Mouse (Mus musculus) kidney, postnatal 14 days (tissue): ENCODE measurements around the gene Cradd.

ENCODE experiments used
- DNase-seq: peaks from one replicate; pipeline ENCODE4 v3.0.0; 2022; ENCODE audit warnings: mixed read lengths

Gene Cradd

GRCm38 (mm10) chr10:95266983-95267382 lies 57.0 kb downstream of the Cradd start:
- no peak for DNase-seq

- no peak for DNase-seq
Observed at GRCm38 (mm10) chr10:95266041-95266762, 57.7 kb downstream of the Cradd start.

DNA sequence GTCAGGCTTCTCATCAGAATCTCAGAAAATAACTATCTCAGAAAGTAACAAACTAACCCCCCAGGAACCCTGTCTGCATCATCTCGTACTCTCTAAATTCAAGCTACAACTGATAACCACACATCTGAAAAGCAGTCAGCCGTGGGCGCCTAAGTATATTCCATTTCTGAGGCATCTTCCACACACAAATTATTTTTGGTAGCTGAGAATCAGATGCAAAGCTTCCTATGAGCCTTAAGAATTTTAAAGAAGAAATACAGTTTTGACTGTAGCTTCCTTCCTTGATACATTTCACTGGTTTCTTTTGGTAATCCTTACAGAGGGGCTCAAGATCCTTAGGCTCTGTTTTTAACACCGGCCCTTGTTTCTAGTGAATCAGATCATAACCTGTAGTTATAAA lies 58.4 kb downstream of the Cradd start:
- DNase-seq, result no peak

DNA sequence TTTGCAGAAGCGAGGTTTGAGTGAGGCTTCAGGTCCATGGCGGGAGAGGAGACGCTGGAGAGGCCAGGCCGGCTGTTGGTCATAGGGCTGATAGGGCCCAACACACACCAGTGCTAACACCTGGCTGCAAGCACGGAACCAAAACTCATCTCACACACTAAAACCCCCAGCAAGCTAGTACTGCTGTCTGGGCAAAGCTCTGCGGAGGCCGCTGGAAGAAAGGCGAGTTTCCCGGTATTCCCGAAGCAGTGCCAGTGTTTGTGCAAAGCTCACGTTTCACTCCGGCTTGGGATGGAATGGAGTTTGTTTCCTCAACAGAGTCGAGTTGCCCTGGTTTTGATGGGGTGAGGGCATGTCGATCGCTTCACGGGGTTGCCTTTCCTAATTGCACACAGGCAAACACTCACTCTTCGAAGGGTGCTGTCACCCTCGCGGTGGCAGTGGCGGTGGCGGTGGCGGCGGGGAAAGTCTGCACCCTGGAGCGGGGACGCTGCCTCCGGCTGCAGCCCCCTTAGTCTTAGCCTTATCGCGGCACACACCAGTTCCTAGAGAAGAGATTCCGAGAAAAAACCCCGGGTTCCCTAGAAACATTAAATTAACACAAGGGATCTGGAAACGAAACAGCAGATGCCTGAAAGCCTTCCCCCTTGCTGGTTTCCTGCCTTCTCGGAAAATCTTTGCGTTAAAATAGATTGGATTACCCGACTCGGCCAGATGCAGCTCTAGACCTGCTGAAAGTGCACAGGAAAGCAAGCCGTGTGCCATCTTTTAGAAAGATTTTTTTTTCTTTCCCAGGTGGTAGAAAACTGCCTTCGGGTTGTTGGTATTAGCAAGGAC lies 59.2 kb downstream of the Cradd start:
- peak; percentile 37 for DNase-seq

GRCm38 (mm10) chr10:95262388-95262787 lies 61.5 kb downstream of the Cradd start:
- DNase-seq, result peak; percentile 38

DNA sequence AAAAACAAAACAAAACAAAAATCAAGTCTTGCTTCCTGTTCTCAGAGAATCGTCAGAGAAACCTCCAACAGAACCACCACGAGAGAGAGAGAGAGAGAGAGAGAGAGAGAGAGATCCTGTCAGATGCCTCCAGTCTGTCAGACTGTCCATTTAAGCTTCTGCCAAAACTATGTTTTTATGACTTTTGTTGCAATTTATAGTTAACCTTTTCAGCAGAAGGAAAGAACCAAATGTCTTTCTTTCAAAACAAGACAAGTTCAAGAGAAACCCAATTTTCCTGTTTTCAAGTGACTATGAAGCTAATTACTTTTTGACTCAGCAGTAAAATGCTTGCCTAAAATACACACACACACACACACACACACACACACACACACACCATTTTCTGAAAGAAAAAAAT lies 62.7 kb downstream of the Cradd start:
- no peak for DNase-seq

- peak; percentile 69 for DNase-seq
Observed at GRCm38 (mm10) chr10:95260420-95260819, 63.5 kb downstream of the Cradd start.

GRCm38 (mm10) chr10:95258471-95259155 lies 65.3 kb downstream of the Cradd start:
- no peak for DNase-seq

DNA sequence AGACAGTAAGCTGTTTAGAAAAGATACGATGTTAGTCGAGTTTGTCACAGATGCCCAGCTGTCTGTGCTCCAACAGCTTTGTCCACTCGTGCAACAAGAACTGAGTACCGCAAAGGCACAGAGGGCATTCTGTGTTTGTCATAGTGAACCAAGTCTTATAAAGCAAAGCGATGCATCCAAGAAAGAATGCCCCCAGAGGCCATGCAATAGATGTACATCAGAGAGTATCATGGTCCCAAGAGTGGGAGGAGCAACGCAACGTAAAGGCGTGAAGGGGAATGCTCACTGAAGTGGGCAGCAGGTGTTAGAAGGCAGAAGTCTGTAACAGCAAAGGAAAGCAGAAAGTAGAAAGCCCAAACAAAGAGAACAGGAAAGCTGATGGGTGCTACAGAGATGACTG lies 66.0 kb downstream of the Cradd start:
- no peak for DNase-seq

- no peak for DNase-seq
Observed at GRCm38 (mm10) chr10:95256095-95256494, 67.8 kb downstream of the Cradd start.

DNA sequence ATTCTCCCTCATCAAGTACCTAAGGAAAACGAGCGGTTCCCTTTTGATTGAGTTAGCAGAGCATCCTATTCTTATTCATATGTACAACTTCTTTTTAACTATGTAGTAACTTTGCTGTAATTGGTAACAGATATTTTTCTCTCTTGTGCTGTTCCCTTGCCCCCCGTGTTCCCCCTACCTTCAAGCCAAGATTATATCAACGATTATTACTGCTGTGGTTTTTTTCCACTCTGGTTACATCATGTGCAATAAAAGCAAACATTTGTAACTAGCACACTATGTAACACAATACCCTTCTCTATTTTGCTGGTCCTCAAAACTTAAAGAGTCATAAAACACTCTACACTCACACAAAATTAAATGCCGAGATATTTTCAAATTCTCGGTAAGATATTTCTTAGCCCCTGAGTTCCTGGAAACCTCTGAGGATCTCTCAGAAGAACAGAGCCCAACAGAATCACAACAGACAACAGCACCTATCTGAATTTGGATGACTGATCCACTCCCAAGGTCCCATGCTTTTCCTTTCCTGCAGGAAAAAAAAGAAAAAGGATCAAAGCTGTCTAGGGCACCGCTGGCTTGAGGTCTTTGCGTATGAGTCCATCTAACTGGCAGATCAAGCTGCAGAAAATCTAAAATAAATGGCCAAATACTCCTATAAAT lies 68.8 kb downstream of the Cradd start:
- no peak for DNase-seq

DNA sequence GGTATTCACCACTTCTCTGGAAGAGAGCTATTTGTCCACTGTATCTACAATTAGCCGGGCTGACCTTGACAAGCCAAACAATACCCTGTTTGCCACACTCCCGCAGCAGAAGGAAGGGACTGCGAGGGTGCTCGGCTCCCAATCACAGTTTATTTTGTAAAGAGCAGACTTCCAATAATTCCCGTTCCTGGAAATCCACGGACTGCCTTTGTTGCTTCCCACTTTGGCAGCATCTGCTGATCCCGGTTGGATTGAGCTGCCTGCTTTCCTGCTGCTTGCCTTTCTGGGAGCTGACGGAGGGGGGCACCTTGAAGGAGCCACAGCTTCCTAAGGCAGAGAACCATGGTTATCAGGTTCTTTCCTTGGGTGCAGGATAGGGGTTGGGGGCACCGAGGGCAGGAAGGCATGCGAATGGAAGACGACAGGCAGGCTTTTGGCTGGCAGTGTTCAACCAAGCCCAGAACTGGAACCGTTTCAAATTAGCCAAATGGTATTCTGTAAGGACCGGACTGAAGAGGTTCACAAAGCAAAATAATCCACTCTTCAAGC lies 69.4 kb downstream of the Cradd start:
- peak; percentile 41 for DNase-seq

DNA sequence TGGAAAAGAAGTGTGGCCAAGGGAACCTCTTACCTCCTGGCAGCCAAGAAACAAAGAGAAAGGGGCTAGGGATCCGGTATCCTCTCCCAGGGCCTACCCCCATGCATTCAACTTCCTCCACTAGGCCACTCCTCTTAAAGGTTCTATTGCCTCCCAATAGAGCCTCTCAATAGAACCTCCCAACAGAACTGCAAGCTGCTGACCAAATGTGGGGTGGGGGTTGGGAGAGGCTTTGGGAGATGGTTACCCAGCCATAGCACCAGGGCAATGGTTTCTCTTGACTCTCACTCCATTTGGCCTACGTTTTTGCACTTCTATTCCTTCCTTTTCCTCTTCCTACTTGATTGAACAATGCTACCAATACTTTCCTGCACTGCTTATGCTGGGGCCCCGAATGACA lies 69.9 kb downstream of the Cradd start:
- no peak for DNase-seq

- no peak for DNase-seq
Observed at GRCm38 (mm10) chr10:95251674-95252073, 72.3 kb downstream of the Cradd start.

GRCm38 (mm10) chr10:95248362-95248761 lies 75.6 kb downstream of the Cradd start:
- DNase-seq, result no peak

DNA sequence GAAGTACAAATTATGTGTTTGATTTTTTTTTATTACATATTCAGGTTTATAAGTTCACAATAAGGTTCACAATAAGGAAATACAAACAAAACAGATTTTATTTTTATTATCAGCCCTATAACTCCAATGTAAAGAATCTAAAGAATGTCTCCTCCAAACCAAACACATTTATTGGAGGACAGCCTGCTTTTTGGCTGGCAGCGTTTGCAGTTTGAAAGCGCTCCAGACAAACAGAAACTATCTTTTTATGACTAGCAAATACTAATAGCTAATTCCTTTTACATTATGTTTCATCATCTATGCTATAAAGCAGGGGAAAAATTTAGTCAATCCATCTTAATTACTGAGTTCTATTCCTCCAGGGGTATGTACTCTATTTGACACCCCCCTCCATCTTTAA lies 77.2 kb downstream of the Cradd start:
- DNase-seq, result no peak

GRCm38 (mm10) chr10:95245680-95245982 lies 78.3 kb downstream of the Cradd start:
- no peak for DNase-seq

DNA sequence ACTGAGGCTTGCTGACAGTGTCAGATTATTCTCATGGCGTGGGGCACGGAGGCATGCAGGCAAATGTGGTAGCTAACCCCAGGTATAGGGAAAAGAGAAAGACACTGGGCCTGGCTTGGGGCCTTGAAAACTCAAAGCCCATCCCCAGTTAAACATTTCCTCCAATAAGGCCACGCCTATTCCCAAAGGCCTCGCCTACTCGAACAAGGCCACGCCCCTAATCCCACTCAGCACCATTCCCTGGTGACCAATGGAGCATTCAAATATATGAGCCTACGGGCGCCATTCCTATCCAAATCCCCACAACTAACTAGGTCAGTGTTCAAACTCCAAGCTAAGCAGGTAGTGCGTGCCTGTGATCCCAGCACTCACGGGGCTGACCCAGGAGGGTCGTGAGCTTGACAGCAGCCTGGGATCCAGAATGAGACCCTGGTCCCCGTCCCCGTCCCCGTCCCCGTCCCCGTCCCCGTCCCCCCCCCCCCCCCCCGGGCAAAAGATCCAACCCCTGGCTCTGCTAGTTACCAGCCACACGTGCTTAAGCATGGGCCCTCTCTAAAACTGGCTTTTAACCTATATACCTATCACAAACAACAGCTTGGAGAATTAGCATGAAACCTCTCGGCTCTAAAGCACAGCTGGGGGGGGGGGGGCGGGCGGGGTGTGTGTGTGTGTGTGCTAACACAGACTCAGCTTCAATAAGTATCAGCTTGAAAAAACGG lies 78.8 kb downstream of the Cradd start:
- no peak for DNase-seq

DNA sequence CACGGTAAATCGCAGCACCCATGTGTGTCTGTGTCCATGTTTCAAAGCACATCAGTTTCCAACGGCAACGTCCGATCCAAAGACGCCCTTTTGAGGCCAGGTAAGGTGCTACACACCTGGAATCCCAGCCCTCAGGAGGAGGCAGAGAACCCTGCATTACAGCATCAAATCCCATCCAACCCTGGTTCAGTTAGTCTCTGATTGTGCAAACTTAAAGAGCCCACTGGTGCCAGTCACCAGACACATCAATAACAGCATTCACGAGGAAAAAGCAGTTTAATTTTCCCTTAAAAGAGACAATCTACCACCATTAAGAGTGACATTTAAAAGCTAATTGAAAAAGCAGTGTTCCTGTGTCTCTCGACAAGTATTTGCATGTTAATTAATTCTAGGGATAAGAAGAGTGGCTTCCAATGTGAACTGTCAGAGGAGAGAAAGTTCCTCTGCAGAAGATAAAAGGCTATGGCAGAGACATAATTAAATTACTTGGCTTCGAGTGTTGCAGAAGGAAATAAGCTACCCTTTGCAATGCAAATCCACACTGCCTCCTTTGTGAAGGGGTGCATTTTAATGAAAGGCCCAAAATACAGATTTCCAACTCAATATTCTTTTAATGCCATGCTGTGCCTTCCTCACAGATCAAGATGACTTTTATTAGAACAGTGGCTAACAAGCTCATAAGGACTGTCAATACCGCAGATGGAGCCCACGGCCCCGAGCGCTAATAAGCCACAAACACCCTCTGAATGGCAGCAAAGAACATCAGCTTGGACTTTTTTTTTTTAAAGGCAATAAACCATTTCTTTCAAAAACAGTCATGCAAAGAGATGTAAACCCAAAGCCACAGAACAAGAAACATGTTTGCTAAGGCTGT lies 84.5 kb downstream of the Cradd start:
- DNase-seq, result no peak

DNA sequence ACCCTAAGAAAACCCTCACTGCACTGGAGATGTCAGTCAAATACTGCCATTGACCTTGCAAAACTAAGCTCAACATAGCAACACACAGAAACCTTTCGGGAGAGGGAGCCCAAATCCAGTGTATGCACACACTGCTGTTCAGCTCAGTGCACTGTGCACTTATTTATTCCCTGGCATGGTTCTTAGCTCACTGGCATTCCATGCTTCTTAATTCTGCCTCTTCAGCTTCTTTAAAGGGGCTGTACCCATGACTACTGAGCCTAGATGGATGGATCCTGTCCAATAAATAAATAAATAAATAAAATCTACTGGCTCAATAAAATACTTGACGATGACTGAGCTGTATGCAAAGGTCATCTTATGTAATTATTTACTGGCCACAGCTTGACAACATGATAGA lies 85.3 kb downstream of the Cradd start:
- DNase-seq, result no peak

- DNase-seq, result peak; percentile 33
Observed at GRCm38 (mm10) chr10:95236226-95236625, 87.7 kb downstream of the Cradd start.
